Mouse (Mus musculus) lung, embryonic 16.5 days (tissue): ENCODE measurements around the gene Plekhg3. TPM values are rescaled to one million over a fixed set of nuclear protein-coding genes. Genes with fewer than 3 reads are reported as not detected.
A peak's percentile ranks its signal among the peaks of the same experiment; 100 is the strongest.

Experiments used
- ATAC-seq: fragments of 200-750 bp; cut with Nextera tagmentation; 2 replicates; pipeline ENCODE4 v1.8.0; 2017; ENCODE audit warnings: low read depth, mild to moderate bottlenecking, moderate library complexity
- H3K27ac ChIP-seq: fragments of 300-500 bp; sonication (generic); 2 replicates; pipeline ENCODE4 v1.5.1; 2014; ENCODE audit warnings: mild to moderate bottlenecking, control low read depth, low read length
- H3K27me3 ChIP-seq: fragments of 300-500 bp; sonication (generic); 2 replicates; pipeline ENCODE4 v1.6.1; 2014; ENCODE audit warnings: low read depth, low read length, mixed read lengths; ENCODE audit not compliant: control insufficient read depth, insufficient read depth
- H3K36me3 ChIP-seq: fragments of 300-500 bp; sonication (generic); 2 replicates; pipeline ENCODE4 v1.6.1; 2014; ENCODE audit warnings: low read length; ENCODE audit not compliant: control insufficient read depth, insufficient read depth
- H3K4me1 ChIP-seq: fragments of 300-500 bp; sonication (generic); replicated peaks from 2 replicates; pipeline ENCODE4 v1.6.1; 2014; ENCODE audit warnings: low read length, mixed read lengths; ENCODE audit not compliant: control insufficient read depth, insufficient read depth
- H3K4me2 ChIP-seq: fragments of 300-500 bp; sonication (generic); 2 replicates; pipeline ENCODE4 v1.6.1; 2014; ENCODE audit warnings: low read depth, low read length, control low read depth
- H3K4me3 ChIP-seq: fragments of 300-500 bp; sonication (generic); 2 replicates; pipeline ENCODE4 v1.5.1; 2014; ENCODE audit warnings: mild to moderate bottlenecking, low read length, control low read depth
- H3K9ac ChIP-seq: fragments of 300-500 bp; sonication (generic); 2 replicates; pipeline ENCODE4 v1.6.1; 2014; ENCODE audit warnings: low read length, control low read depth
- H3K9me3 ChIP-seq: fragments of 300-500 bp; sonication (generic); 2 replicates; pipeline ENCODE4 v1.6.1; 2016; ENCODE audit warnings: low read length; ENCODE audit not compliant: control insufficient read depth
- WGBS: fragments of 180-500 bp; shearing (Covaris S2); extraction: QIAGEN DNeasy Blood & Tissue Kit; methylation state at CpG from one replicate; pipeline ENCODE4 v1.1.7; 2014; 5-methylcytosine and 5-hydroxymethylcytosine counted together
- polyA plus RNA-seq: library from polyadenylated mRNA; unstranded; fragments of >200 nt; fragmentation: Nextera tagmentation; extraction: Ambion mirVana; gene quantifications from 2 replicates; pipeline ENCODE4 v1.2.1, GENCODE M21; 2015

Plekhg3 gene
- polyA plus RNA-seq, 1 experiment from 2014 or later = 7.5 TPM

DNA sequence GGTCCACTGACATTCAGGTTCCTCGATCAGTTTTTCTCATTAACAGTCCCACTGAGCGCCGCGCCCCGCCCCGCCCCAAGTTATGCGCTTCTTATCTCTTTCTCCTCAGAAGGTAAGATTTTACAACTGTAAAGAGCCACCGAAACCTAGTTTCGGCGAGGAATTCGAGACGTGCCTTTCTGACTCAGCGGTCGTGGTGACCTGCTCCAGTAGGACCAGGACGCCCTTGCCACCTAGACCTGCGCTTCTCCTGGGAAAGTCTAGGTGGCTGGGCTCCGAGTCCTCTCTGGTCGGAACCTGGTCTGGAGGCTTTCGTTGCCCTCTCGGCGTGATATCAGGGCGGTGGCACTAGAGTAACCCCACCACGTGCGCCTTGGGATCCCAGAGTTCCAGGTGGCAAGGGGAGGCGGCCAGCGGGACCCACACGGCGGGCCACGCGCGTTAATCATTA, 2.3 kb downstream of the Plekhg3 start:
- Histone ChIP-seq H3K4me2 (peak overlapping the region; percentile 98), H3K9me3 (no peaks in the 10 kb centered on the region), H3K27ac (peak overlapping the region; percentile 14; the same call in 1 of the 2 replicates), H3K4me1 (peaks cover 26% of the 10 kb centered on the region), H3K9ac (peak overlapping the region; percentile 84), H3K4me3 (peak overlapping the region; percentile 79), H3K36me3 (no peaks in the 10 kb centered on the region), H3K27me3 (peaks cover 29% of the 10 kb centered on the region)
- WGBS = 0% methylated on average over 31 of the region's 31 CpGs
- no peak for ATAC-seq

DNA sequence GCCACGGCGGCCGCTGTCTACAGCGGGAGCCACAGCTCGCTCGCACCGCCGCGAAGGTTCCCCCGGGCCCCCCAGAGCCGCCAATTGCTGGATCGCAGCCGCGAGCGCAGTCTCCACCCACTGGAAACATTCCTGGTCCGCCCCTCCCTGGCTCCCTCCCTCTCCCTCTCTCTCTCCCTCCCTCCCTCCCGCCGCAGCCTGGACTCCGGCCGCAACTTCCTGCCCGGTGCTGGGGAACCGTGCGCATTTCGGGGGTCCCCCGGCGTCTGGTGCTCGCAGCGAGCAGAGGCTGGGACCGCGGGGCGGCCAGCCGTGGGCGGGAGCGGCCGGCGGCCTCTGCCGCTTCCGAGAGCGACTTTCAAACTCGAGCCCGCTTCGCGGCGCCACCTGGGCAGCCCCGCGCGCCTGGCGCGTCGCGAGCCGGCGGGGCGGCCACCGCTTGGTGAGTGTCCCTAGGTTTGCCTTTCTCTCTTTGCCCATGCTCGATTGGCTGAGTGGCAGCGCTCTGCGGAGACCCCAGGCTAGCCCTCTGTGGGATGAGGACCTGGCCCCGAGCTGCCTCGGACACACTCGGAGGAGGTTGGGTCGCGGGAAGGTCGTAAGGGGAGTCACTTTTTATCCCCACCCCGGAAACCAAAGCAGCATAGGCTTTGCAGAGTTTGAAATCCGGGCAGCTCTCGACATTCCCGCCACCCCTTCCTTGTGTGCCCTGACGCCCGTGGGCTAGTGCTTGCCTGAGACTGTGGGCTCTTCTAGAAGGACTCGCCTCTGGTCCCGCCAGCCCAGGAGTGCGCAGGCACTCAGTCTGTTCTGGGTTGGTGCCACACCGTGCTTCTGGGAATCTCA, 2.9 kb downstream of the Plekhg3 start:
- H3K9me3 ChIP-seq = no peaks in the 10 kb centered on the region
- H3K4me2 ChIP-seq = peak overlapping the region; percentile 98
- peaks cover 21% of the 10 kb centered on the region for H3K4me1 ChIP-seq
- peaks cover 28% of the 10 kb centered on the region for H3K27me3 ChIP-seq
- peak overlapping the region; percentile 79 for H3K4me3 ChIP-seq
- H3K9ac ChIP-seq = peak overlapping the region; percentile 84
- peak overlapping the region; percentile 69 for H3K27ac ChIP-seq
- WGBS = under 1% methylated on average over 67 of the region's 74 CpGs
- peak; percentile 87 for ATAC-seq
- no peaks in the 10 kb centered on the region for H3K36me3 ChIP-seq

DNA sequence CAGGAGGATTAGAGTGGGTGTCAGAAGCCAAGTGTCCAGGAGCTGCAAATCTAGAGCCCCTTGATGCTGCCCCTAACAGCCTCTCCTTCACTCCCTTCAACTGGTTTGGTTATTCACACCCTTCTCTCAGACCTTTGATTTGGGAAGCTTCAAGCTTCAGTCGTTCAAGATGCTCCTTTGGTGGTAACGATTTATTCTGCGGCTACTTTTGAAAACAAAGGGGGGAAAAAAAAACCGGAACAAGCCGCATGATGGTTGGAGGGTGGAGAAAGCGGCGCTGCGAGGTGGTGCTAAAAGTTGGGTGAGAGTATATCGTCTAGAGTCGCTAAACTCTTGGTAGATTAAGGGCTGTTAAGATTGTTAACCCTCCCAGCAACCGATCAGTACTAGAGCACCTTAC, 3.5 kb downstream of the Plekhg3 start:
- Histone ChIP-seq H3K4me3 (peak overlapping the region; percentile 79), H3K4me1 (peaks cover 20% of the 10 kb centered on the region), H3K36me3 (no peaks in the 10 kb centered on the region), H3K4me2 (peak overlapping the region; percentile 98), H3K9me3 (no peaks in the 10 kb centered on the region), H3K9ac (peak overlapping the region; percentile 84), H3K27me3 (peaks cover 25% of the 10 kb centered on the region), H3K27ac (peak overlapping the region; percentile 69)
- 1% methylated on average over 11 of the region's 11 CpGs for WGBS
- ATAC-seq = no peak

DNA sequence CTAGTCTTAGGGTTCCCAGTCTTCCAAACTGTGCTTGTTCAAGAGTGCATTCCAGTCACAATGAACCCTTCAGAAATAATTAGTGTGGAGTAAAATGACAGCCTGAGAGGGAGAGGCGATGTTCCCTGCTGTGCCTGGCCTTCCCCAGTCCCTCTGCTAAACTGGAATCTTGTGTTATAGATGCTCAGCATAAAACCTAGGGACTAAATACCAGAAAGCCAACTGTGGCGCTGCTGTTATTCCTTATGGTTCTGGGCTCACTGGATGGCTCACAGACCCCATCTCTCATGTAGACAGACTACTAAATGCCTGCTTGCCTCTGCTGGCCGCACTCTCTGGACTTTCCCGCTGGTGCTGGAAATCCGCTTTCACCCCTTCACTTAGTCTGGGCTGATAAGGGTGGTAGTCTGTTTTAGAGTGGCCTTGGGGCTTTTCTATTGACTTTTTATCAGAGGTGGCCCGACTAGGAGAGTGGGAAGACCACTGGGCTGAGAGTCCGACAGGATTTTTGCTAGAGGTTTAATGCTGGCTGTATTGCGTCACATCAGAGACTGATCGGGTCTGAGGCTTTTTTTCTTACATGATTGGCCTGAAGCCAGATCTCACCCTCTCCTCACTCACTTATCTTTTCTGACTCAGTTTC, 4.1 kb downstream of the Plekhg3 start:
- Histone ChIP-seq H3K9me3 (no peaks in the 10 kb centered on the region; the same call in 1 of the 2 replicates), H3K9ac (peak overlapping the region; percentile 84), H3K4me1 (peaks cover 20% of the 10 kb centered on the region), H3K4me2 (peak overlapping the region; percentile 98), H3K27ac (no peak overlapping the region), H3K27me3 (peaks cover 25% of the 10 kb centered on the region), H3K36me3 (no peaks in the 10 kb centered on the region), H3K4me3 (peak overlapping the region; percentile 79)
- WGBS = 14% methylated on average over 9 of the region's 9 CpGs
- no peak for ATAC-seq

DNA sequence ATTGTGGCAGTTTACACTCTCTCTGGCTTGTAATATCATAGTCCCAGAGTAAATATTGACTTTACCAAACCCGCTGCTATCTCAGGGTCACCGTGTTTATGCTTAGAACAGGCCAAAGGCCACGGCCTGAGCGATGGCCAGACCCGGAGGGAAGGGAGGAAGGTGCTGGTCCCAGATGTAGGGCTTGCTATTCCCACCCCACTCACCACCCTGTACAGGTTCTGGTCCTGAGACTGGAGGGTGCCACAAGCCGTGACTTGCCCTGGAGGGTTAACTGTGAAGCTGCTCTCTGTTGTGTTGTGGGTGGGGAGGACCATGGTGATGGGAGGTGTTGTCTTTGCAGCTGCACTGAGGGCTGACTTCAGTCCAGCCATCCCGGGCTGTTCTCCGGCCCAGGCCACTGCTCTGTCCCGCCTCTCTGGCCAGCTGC, 4.8 kb downstream of the Plekhg3 start:
- Histone ChIP-seq H3K27me3 (peaks cover 20% of the 10 kb centered on the region), H3K27ac (no peak overlapping the region), H3K4me1 (peaks cover 20% of the 10 kb centered on the region), H3K9me3 (no peaks in the 10 kb centered on the region; the same call in 1 of the 2 replicates), H3K36me3 (no peaks in the 10 kb centered on the region), H3K4me2 (peak overlapping the region; percentile 98), H3K4me3 (peak overlapping the region; percentile 79; the same call in 1 of the 2 replicates), H3K9ac (no peak overlapping the region)
- WGBS = 41% methylated on average over 9 of the region's 9 CpGs
- ATAC-seq = no peak

DNA sequence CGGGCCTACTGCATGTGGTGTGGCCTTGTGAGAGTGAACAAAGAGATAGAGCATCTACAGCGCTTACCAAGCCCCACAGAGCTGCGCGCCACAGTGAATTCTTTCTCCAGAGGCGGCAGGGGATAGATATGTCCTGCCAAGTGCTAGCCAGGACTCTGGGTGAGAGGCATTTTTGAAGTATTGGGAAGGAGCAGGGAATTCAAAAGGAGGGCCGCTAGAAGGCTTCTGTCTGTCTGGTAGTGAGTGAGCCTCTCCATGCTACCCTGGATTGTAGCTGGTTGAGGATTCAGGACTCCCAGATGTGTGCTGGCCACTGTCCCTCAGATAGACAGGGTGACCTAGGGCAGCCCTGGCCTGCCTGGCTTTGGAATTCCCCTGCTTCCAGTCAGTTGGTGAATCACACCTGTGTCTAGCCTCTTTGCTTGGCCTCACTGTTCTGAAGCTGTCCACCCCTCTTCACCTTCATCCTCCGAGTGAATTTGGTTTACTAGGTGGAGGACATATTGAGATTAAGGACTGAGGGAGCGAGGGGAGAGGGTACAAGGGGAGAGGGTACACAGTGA, 6.0 kb downstream of the Plekhg3 start:
- no peak for ATAC-seq
- no peak overlapping the region for H3K27ac ChIP-seq
- peaks cover 8% of the 10 kb centered on the region for H3K27me3 ChIP-seq
- H3K4me1 ChIP-seq = peaks cover 25% of the 10 kb centered on the region
- H3K9me3 ChIP-seq = no peaks in the 10 kb centered on the region; the same call in 1 of the 2 replicates
- no peak overlapping the region for H3K4me2 ChIP-seq
- no peak overlapping the region for H3K4me3 ChIP-seq
- H3K9ac ChIP-seq = 0 out of 2 replicates have a peak overlapping the region, but pooled peaks have one; percentile 32
- H3K36me3 ChIP-seq = no peaks in the 10 kb centered on the region
- 71% methylated on average over 8 of the region's 8 CpGs for WGBS

DNA sequence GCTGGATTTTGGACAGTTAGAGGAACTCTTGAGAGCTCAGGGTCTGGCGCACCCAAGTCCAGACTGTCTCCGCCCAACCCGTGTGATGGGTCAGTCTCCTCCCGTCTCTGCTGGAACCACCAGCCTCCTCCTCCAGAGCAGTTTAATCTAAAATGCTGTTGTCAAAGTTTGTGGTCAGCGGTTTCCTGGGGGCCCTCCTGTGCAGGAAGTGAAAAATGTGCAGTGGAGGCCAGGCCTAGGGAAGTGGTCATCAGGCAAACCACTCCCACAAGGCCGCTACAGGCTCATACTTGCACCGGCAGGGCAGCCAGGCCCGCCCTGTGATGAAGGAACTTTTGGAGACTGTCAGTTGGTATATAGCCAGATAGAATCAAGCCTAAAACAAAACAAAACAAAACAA, 6.7 kb downstream of the Plekhg3 start:
- Histone ChIP-seq H3K27ac (no peak overlapping the region), H3K9me3 (no peaks in the 10 kb centered on the region; the same call in 1 of the 2 replicates), H3K4me2 (no peak overlapping the region), H3K4me1 (peaks cover 26% of the 10 kb centered on the region), H3K27me3 (peaks cover 6% of the 10 kb centered on the region), H3K9ac (no peak overlapping the region), H3K36me3 (no peaks in the 10 kb centered on the region), H3K4me3 (no peak overlapping the region)
- ATAC-seq = no peak
- WGBS = 77% methylated on average over 8 of the region's 8 CpGs

DNA sequence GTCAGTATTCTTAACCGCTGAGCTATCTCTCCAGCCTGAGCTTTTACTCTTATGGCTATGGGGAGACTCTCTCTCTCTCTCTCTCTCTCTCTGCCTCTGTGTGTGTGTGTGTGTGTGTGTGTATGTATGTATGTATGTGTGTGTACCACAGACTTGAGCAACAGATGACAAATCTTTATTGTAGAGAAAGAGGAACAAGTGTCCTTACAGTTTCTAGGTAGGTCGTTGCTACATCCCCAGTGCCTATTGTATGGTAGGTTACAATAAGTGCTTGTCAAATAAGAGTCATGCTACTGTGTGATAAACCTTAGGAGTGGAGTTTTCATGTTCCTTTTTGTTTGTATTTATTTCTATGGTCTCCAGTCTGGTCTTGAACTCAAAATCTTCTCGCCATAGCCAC, 9.5 kb downstream of the Plekhg3 start:
- Histone ChIP-seq H3K9me3 (no peaks in the 10 kb centered on the region; the same call in 1 of the 2 replicates), H3K4me2 (no peak overlapping the region), H3K9ac (no peak overlapping the region), H3K27ac (no peak overlapping the region), H3K36me3 (no peaks in the 10 kb centered on the region), H3K4me1 (peaks cover 19% of the 10 kb centered on the region), H3K4me3 (no peak overlapping the region), H3K27me3 (no peaks in the 10 kb centered on the region)
- no peak for ATAC-seq
- WGBS = 78% methylated on average over 3 of the region's 3 CpGs

DNA sequence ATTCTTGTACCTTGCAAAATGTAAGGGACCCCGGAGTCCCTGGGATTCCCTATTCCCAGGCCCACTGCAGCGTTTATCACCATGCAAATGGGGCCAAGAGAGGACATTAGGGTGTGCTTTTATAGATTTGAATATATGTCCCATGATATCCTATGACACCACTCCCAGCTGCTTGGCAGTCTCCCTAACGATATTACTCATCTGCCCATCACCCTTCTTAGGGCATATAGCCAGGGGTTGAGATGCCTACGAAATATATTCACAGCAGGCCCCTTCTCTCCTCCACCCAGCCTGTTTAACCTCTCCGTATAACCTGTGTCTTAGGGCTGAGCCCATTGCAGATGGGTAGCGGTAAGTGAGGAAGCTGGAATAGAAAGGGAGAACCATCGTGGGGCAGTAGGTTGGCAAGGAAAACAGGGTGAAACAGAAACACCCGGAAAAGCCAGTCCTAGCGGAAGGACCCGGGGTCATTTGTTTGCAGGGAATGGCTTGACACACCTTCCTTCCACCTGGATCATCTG, 10.1 kb downstream of the Plekhg3 start:
- ATAC-seq = no peak
- Histone ChIP-seq H3K27me3 (no peaks in the 10 kb centered on the region), H3K27ac (no peak overlapping the region), H3K36me3 (no peaks in the 10 kb centered on the region), H3K9me3 (no peaks in the 10 kb centered on the region; the same call in 1 of the 2 replicates), H3K4me1 (peaks cover 17% of the 10 kb centered on the region), H3K4me3 (no peak overlapping the region), H3K9ac (no peak overlapping the region), H3K4me2 (no peak overlapping the region)
- WGBS = 59% methylated on average over 10 of the region's 10 CpGs
